11 mouse cellular contexts compared by ENCODE assay signal in the genomic region with DNA sequence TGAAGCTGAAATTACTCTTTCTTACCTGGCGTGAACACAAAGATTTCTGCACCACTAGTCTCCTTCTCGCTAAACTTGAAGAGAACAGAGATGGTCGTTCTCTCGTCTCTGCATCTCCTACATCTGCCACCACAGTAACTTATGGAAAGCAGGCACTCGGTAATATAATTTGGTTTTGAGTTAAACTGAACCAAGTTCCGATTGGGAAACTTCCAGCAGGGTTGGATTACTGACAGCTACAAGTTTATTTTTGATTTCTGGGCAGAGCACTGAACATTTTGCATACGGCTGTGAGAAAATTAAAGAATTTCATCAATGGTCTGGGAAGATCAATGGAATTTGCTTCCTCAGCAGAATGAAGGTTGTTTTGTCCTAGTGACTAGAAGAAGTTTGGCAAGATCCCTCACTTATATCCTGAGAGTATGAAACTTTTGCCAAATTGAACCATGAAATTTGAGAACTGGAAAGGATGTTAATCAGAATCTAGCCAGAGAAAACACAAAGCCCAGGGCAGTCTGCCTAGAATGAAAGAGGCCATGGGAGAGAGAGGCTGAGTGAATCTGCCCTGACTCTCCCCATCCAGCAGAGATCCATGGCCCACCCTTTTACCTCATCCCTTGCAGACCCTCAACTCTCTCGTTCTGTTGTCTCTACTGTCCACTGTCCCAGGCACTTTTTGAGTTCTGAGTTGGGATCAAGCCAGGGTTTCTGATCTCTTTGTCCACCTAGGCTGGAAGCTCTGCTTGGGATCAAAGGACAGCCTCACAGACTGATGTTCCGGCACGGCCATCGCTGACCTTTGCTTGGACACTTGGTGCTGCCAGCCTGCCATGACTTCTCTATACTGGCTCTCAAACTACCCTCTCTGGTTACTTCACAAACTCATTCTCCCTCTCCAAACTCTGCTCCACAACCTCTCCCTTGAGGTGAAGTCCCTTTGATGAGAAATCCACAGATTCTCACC. TPM values are rescaled to one million over a fixed set of nuclear protein-coding genes. Genes with fewer than 3 reads are reported as not detected.
A peak's percentile ranks its signal among the peaks of the same experiment; 100 is the strongest.
DNase-seq lines count a peak whose midpoint lies in the region; ATAC-seq and TF ChIP-seq lines count a peak whose summit lies in the region.
"Had no signal": no experiment of that assay in that cellular context is flagged by ENCODE, and none has a peak within 500 bp of the region (broad histone marks: within the 10 kb centered on the region; RNA-seq: fewer than 3 reads in every experiment).

No protein-coding gene starts in this region.

- no peak for ATAC-seq in heart, embryonic 11.5 days (replicated peaks; ENCODE audit: insufficient number of reproducible peaks, low FRiP score, low TSS enrichment)
- no peak for ATAC-seq in stomach, embryonic 15.5 days (ENCODE audit: insufficient read depth, low FRiP score, low read depth)
- ATAC-seq in stomach, postnatal 0 days (ENCODE audit: low FRiP score, low TSS enrichment) = no peak
- ATAC-seq in kidney, postnatal 0 days (replicated peaks; ENCODE audit: low FRiP score, low read depth) = no peak
- peak; percentile 56; the same call in 1 of the 2 replicates for ATAC-seq in stomach, embryonic 16.5 days (ENCODE audit: insufficient read depth, low FRiP score)
- ATAC-seq: inflammation-experienced regulatory T-cells, adult 6 months had no signal

- H3K27ac ChIP-seq in heart, embryonic 11.5 days (ENCODE audit: low read depth, low read length) = no peak overlapping the region
- H3K27ac ChIP-seq in stomach, embryonic 15.5 days = peak overlapping the region; percentile 31; the same call in 1 of the 2 replicates
- no peak overlapping the region for H3K27ac ChIP-seq in stomach, postnatal 0 days (replicated peaks)
- no peak overlapping the region for H3K27ac ChIP-seq in kidney, postnatal 0 days
- H3K27ac ChIP-seq in stomach, embryonic 16.5 days (ENCODE audit: low read length) = peak overlapping the region; percentile 4
- H3K27ac ChIP-seq in cerebellum, adult 2 months (ENCODE audit: insufficient read depth, low read length) = no peak overlapping the region

- no peaks in the 10 kb centered on the region for H3K27me3 ChIP-seq in heart, embryonic 11.5 days (ENCODE audit: control insufficient read depth, insufficient read depth, low read length)
- H3K27me3 ChIP-seq in stomach, embryonic 15.5 days (replicated peaks) = no peaks in the 10 kb centered on the region
- no peaks in the 10 kb centered on the region for H3K27me3 ChIP-seq in stomach, postnatal 0 days (ENCODE audit: control insufficient read depth, insufficient read depth, low read length)
- H3K27me3 ChIP-seq in kidney, postnatal 0 days (ENCODE audit: insufficient read depth, low read length) = no peaks in the 10 kb centered on the region
- H3K27me3 ChIP-seq in stomach, embryonic 16.5 days (ENCODE audit: control insufficient read depth, insufficient read depth, low read length) = no peaks in the 10 kb centered on the region
- H3K27me3 ChIP-seq in cerebellum, adult 2 months (ENCODE audit: control insufficient read depth, insufficient read depth, low read length) = no peaks in the 10 kb centered on the region

- 83% methylated on average over 11 of the region's 11 CpGs for WGBS in heart, embryonic 11.5 days (ENCODE audit: insufficient replicate concordance)
- WGBS in stomach, embryonic 15.5 days = 75% methylated on average over 11 of the region's 11 CpGs
- WGBS in stomach, postnatal 0 days = 67% methylated on average over 11 of the region's 11 CpGs
- 69% methylated on average over 11 of the region's 11 CpGs for WGBS in kidney, postnatal 0 days
- WGBS in stomach, embryonic 16.5 days = 66% methylated on average over 11 of the region's 11 CpGs
- WGBS in cerebellum, adult 2 months = 55% methylated on average over 11 of the region's 11 CpGs

- no peak overlapping the region for H3K9ac ChIP-seq in heart, embryonic 11.5 days (ENCODE audit: low read depth, low read length)
- H3K9ac ChIP-seq in stomach, embryonic 15.5 days = no peak overlapping the region
- H3K9ac ChIP-seq in stomach, postnatal 0 days (ENCODE audit: low read length) = no peak overlapping the region
- H3K9ac ChIP-seq in kidney, postnatal 0 days (ENCODE audit: low read depth, low read length) = no peak overlapping the region
- no peak overlapping the region for H3K9ac ChIP-seq in stomach, embryonic 16.5 days (ENCODE audit: low read length)

- no peaks in the 10 kb centered on the region for H3K9me3 ChIP-seq in heart, embryonic 11.5 days (replicated peaks; ENCODE audit: control insufficient read depth, low read length)
- H3K9me3 ChIP-seq in stomach, embryonic 15.5 days = no peaks in the 10 kb centered on the region
- H3K9me3 ChIP-seq in stomach, postnatal 0 days (ENCODE audit: control insufficient read depth, low read length) = no peaks in the 10 kb centered on the region
- H3K9me3 ChIP-seq in kidney, postnatal 0 days (replicated peaks; ENCODE audit: low read length) = no peaks in the 10 kb centered on the region
- H3K9me3 ChIP-seq in stomach, embryonic 16.5 days (replicated peaks; ENCODE audit: control insufficient read depth, low read length) = no peaks in the 10 kb centered on the region

- no peak overlapping the region for H3K4me3 ChIP-seq in heart, embryonic 11.5 days (ENCODE audit: low read depth, low read length)
- H3K4me3 ChIP-seq in stomach, embryonic 15.5 days (replicated peaks) = no peak overlapping the region
- H3K4me3 ChIP-seq in stomach, postnatal 0 days (ENCODE audit: low read depth, low read length) = no peak overlapping the region
- H3K4me3 ChIP-seq in kidney, postnatal 0 days (replicated peaks; ENCODE audit: low read depth, low read length) = no peak overlapping the region
- no peak overlapping the region for H3K4me3 ChIP-seq in stomach, embryonic 16.5 days (replicated peaks; ENCODE audit: low read length)
- no peak overlapping the region for H3K4me3 ChIP-seq in cerebellum, adult 2 months (replicated peaks; ENCODE audit: insufficient read depth, low read depth, low read length)

- peak; percentile 38 to 40 for DNase-seq in heart, adult 18-20 months
- DNase-seq in stomach, postnatal 0 days (ENCODE audit: low spot score) = no peak
- peak; percentile 62 for DNase-seq in kidney, postnatal 0 days (ENCODE audit: low spot score)
- DNase-seq in urinary bladder, adult 2 months (ENCODE audit: low spot score) = no peak
- no peak for DNase-seq in cerebellum, adult 2 months
- DNase-seq: adrenal gland, postnatal 25 days; midbrain, embryonic 14.5 days had no signal

- no peak for TF ChIP-seq EP300 in stomach, postnatal 0 days (optimal IDR thresholded peaks at IDR 0.05)

- H3K4me1 ChIP-seq in heart, embryonic 11.5 days (ENCODE audit: control insufficient read depth, insufficient read depth, low read length) = no peaks in the 10 kb centered on the region
- 0 out of 2 replicates have a peak, but pooled peaks cover 2% of the 10 kb centered on the region for H3K4me1 ChIP-seq in stomach, embryonic 15.5 days
- H3K4me1 ChIP-seq in stomach, postnatal 0 days (replicated peaks; ENCODE audit: control insufficient read depth, insufficient read depth) = no peaks in the 10 kb centered on the region
- H3K4me1 ChIP-seq in kidney, postnatal 0 days (replicated peaks; ENCODE audit: insufficient read depth, low read length) = no peaks in the 10 kb centered on the region
- no peaks in the 10 kb centered on the region; the same call in 1 of the 2 replicates for H3K4me1 ChIP-seq in stomach, embryonic 16.5 days (ENCODE audit: control insufficient read depth, insufficient read depth, low read length)
- H3K4me1 ChIP-seq in cerebellum, adult 2 months (ENCODE audit: control insufficient read depth, insufficient read depth, low read length) = no peaks in the 10 kb centered on the region

- TF ChIP-seq POLR2A in cerebellum, adult 2 months (IDR thresholded peaks at IDR 0.05; ENCODE audit: borderline replicate concordance, insufficient read depth, low read length) = no peak

- H3K4me2 ChIP-seq in heart, embryonic 11.5 days = no peak overlapping the region
- no peak overlapping the region for H3K4me2 ChIP-seq in stomach, embryonic 15.5 days
- no peak overlapping the region for H3K4me2 ChIP-seq in stomach, postnatal 0 days (replicated peaks; ENCODE audit: low read depth)
- H3K4me2 ChIP-seq in kidney, postnatal 0 days (ENCODE audit: low read length) = no peak overlapping the region
- no peak overlapping the region for H3K4me2 ChIP-seq in stomach, embryonic 16.5 days (ENCODE audit: low read depth, low read length)

- TF ChIP-seq CTCF in stomach, postnatal 0 days (IDR thresholded peaks at IDR 0.05; ENCODE audit: low read depth) = no peak
- TF ChIP-seq CTCF in kidney, postnatal 0 days (IDR thresholded peaks at IDR 0.05; ENCODE audit: low read depth) = no peak
- TF ChIP-seq CTCF in cerebellum, adult 2 months (IDR thresholded peaks at IDR 0.05; ENCODE audit: borderline replicate concordance, insufficient read depth, low read depth, low read length) = no peak

- H3K36me3 ChIP-seq in heart, embryonic 11.5 days (ENCODE audit: control insufficient read depth, insufficient read depth, low read length) = no peaks in the 10 kb centered on the region
- no peaks in the 10 kb centered on the region for H3K36me3 ChIP-seq in stomach, embryonic 15.5 days
- H3K36me3 ChIP-seq in stomach, postnatal 0 days (ENCODE audit: control insufficient read depth, insufficient read depth, low read length) = no peaks in the 10 kb centered on the region
- H3K36me3 ChIP-seq in kidney, postnatal 0 days (ENCODE audit: insufficient read depth, low read length) = no peaks in the 10 kb centered on the region
- no peaks in the 10 kb centered on the region for H3K36me3 ChIP-seq in stomach, embryonic 16.5 days (ENCODE audit: control insufficient read depth, insufficient read depth, low read length)

RNA-seq across cellular contexts. Expression of gene Cul1, which starts 48.5 kb away (rescaled TPM):
- total RNA-seq in heart, adult 18-20 months (2021) = 10 to 100 TPM; 58.4 to 60.2 TPM
- 116 and 132 TPM in 2 replicates for polyA plus RNA-seq in heart, embryonic 11.5 days (2014; fragmentation: Nextera tagmentation; extraction: Ambion mirVana)
- 116 and 117 TPM in 2 replicates for polyA plus RNA-seq in stomach, embryonic 15.5 days (2015; fragmentation: Nextera tagmentation; extraction: Ambion mirVana)
- 61.1 and 67.9 TPM in 2 replicates for polyA plus RNA-seq in stomach, postnatal 0 days (2015; fragmentation: Nextera tagmentation; extraction: Ambion mirVana)
- polyA plus RNA-seq in kidney, postnatal 0 days (2015; fragmentation: Nextera tagmentation; extraction: Ambion mirVana) = 108 and 115 TPM in 2 replicates
- 109 and 113 TPM in 2 replicates for polyA plus RNA-seq in stomach, embryonic 16.5 days (2015; fragmentation: Nextera tagmentation; extraction: Ambion mirVana)
- polyA plus RNA-seq in urinary bladder, adult 2 months (2012; rRNA removed) = 109 and 129 TPM in 2 replicates
- polyA plus RNA-seq in cerebellum, adult 2 months (2012; rRNA removed) = 111 and 112 TPM in 2 replicates

Comparison
In these comparisons a context has a peak if more than half of its experiments do, and no peak if none do; other contexts are left out.
1. H3K27ac ChIP-seq: peak in stomach, embryonic 15.5 days (single experiment) and stomach, embryonic 16.5 days (single experiment); none in heart, embryonic 11.5 days (single experiment), stomach, postnatal 0 days (single experiment), kidney, postnatal 0 days (single experiment) and cerebellum, adult 2 months (single experiment).
2. DNase-seq: peak in heart, adult 18-20 months (2 of 2) and kidney, postnatal 0 days (single experiment); none in stomach, postnatal 0 days (single experiment), urinary bladder, adult 2 months (single experiment) and cerebellum, adult 2 months (0 of 2).